ENCODE assay signal across 8 mouse cellular contexts in genomic region chr3:37203984-37204428, GRCm38 (mm10). TPM values are rescaled to one million over a fixed set of nuclear protein-coding genes. Genes with fewer than 3 reads are reported as not detected.
DNase-seq lines count a peak whose midpoint lies in the region; ATAC-seq and TF ChIP-seq lines count a peak whose summit lies in the region.

No protein-coding gene starts in this region.

- no peak overlapping the region for H3K27ac ChIP-seq in CH12.LX (ENCODE audit: insufficient read depth, low read depth)
- H3K27ac ChIP-seq in forebrain, embryonic 11.5 days (ENCODE audit: low read depth, low read length), result no peak overlapping the region
- no peak overlapping the region for H3K27ac ChIP-seq in heart, embryonic 16.5 days (ENCODE audit: low read length)
- no peak overlapping the region for H3K27ac ChIP-seq in liver, embryonic 15.5 days (replicated peaks)
- no peak overlapping the region for H3K27ac ChIP-seq in neural tube, embryonic 12.5 days

- TF ChIP-seq RAD21 in CH12.LX (IDR thresholded peaks at IDR 0.05; ENCODE audit: low read depth, low read length), result peak; percentile 90

- 2% methylated on average over 11 of the region's 11 CpGs for WGBS in forebrain, embryonic 11.5 days
- under 1% methylated on average over 11 of the region's 11 CpGs for WGBS in heart, embryonic 16.5 days
- 1% methylated on average over 11 of the region's 11 CpGs for WGBS in liver, embryonic 15.5 days (ENCODE audit: insufficient replicate concordance)
- under 1% methylated on average over 11 of the region's 11 CpGs for WGBS in neural tube, embryonic 12.5 days

- TF ChIP-seq CTCF in CH12.LX (conservative IDR thresholded peaks at IDR 0.05 in 1 of 2, IDR thresholded peaks at IDR 0.05 in 1 of 2; ENCODE audit: low read depth in 2 of 2, low read length in 2 of 2), result peak; percentile 76 to 91

- H3K79me2 ChIP-seq in CH12.LX (replicated peaks; ENCODE audit: control insufficient read depth, extremely low read depth, insufficient read depth, poor library complexity, severe bottlenecking), result no peaks in the 10 kb centered on the region

- peak overlapping the region; percentile 27 for H3K9ac ChIP-seq in CH12.LX (ENCODE audit: insufficient read depth, low read depth)
- peak overlapping the region; percentile 70 for H3K9ac ChIP-seq in forebrain, embryonic 11.5 days (ENCODE audit: low read length)
- H3K9ac ChIP-seq in heart, embryonic 16.5 days (ENCODE audit: low read length), result peak overlapping the region; percentile 82
- H3K9ac ChIP-seq in liver, embryonic 15.5 days, result peak overlapping the region; percentile 50
- H3K9ac ChIP-seq in neural tube, embryonic 12.5 days, result peak overlapping the region; percentile 58

- ATAC-seq in forebrain, embryonic 11.5 days (replicated peaks; ENCODE audit: low FRiP score), result peak; percentile 78
- ATAC-seq in heart, embryonic 16.5 days (replicated peaks; ENCODE audit: extremely low read depth, insufficient read depth, low FRiP score), result peak; percentile 50
- ATAC-seq in liver, embryonic 15.5 days (ENCODE audit: insufficient read depth), result peak; percentile 30; the same call in 1 of the 2 replicates
- peak; percentile 75 for ATAC-seq in neural tube, embryonic 12.5 days (ENCODE audit: low FRiP score, low read depth)

- H3K4me1 ChIP-seq in CH12.LX (ENCODE audit: control insufficient read depth in 1 of 2, insufficient read depth in 2 of 2), result 0 out of 4 replicates have a peak, but pooled peaks cover 0 to 2% of the 10 kb centered on the region in 2 experiments
- H3K4me1 ChIP-seq in forebrain, embryonic 11.5 days (replicated peaks; ENCODE audit: control insufficient read depth, insufficient read depth, low read length), result no peaks in the 10 kb centered on the region
- no peaks in the 10 kb centered on the region; the same call in 1 of the 2 replicates for H3K4me1 ChIP-seq in heart, embryonic 16.5 days (ENCODE audit: control insufficient read depth, insufficient read depth, low read length)
- peaks cover 13% of the 10 kb centered on the region; the same call in 1 of the 2 replicates for H3K4me1 ChIP-seq in liver, embryonic 15.5 days (replicated peaks)
- no peaks in the 10 kb centered on the region for H3K4me1 ChIP-seq in neural tube, embryonic 12.5 days

- H3K4me3 ChIP-seq in CH12.LX (replicated peaks in 1 of 3; ENCODE audit: low read depth in 2 of 3, low read length in 2 of 3, poor library complexity in 1 of 3), result peak overlapping the region; percentile 46 to 63 (median 57)
- peak overlapping the region; percentile 39 for H3K4me3 ChIP-seq in forebrain, embryonic 11.5 days (ENCODE audit: low read depth, low read length)
- H3K4me3 ChIP-seq in heart, embryonic 16.5 days (ENCODE audit: low read length), result peak overlapping the region; percentile 70
- H3K4me3 ChIP-seq in liver, embryonic 15.5 days (replicated peaks), result peak overlapping the region; percentile 60
- peak overlapping the region; percentile 47 for H3K4me3 ChIP-seq in neural tube, embryonic 12.5 days

- 0 out of 2 replicates have a peak, but pooled peaks have one; percentile 11 for TF ChIP-seq EP300 in CH12.LX (IDR thresholded peaks at IDR 0.05; ENCODE audit: low read length)

- peak; percentile 93 for DNase-seq in CH12.LX (ENCODE audit: extremely low read depth)
- peak; percentile 85 for DNase-seq in c-Kit-positive CD71-positive TER-119-negative erythroid progenitor cells, embryonic 14.5 days (ENCODE audit: low read depth)
- DNase-seq in forebrain, embryonic 11.5 days (ENCODE audit: low spot score), result peak; percentile 81
- peak; percentile 80 to 87 for DNase-seq in kidney, postnatal 36 days
- DNase-seq in telencephalon, adult 2 months (ENCODE audit: low read depth, low spot score), result peak; percentile 74

- 0 out of 2 replicates have a peak, but pooled peaks have one; percentile 36 for TF ChIP-seq POLR2A in CH12.LX (IDR thresholded peaks at IDR 0.05; ENCODE audit: low read depth, low read length)

- in situ Hi-C loops in CH12.LX (cut with MboI; ENCODE audit: low pct_ligation_motif_present, low pct_unique_long_range_greater_than_20kb, low sequenced_read_pairs), result loop anchor here (5.0 to 10.0 kb wide), 2 partner anchors 122 to 559 kb away; no protein-coding TSS in a partner anchor

- dilution Hi-C loops in CH12.LX (cut with MboI; ENCODE audit: extremely low pct_ligation_motif_present, extremely low pct_unique_long_range_greater_than_20kb, low sequenced_read_pairs), result no loop called here

- H3K9me3 ChIP-seq in CH12.LX (replicated peaks; ENCODE audit: low read length), result no peaks in the 10 kb centered on the region
- H3K9me3 ChIP-seq in forebrain, embryonic 11.5 days (ENCODE audit: control insufficient read depth, low read length), result no peaks in the 10 kb centered on the region
- H3K9me3 ChIP-seq in heart, embryonic 16.5 days (replicated peaks; ENCODE audit: control insufficient read depth, low read length), result no peaks in the 10 kb centered on the region
- H3K9me3 ChIP-seq in liver, embryonic 15.5 days (replicated peaks), result no peaks in the 10 kb centered on the region
- no peaks in the 10 kb centered on the region for H3K9me3 ChIP-seq in neural tube, embryonic 12.5 days

- no peaks in the 10 kb centered on the region for H3K27me3 ChIP-seq in CH12.LX (replicated peaks)
- no peaks in the 10 kb centered on the region for H3K27me3 ChIP-seq in forebrain, embryonic 11.5 days (ENCODE audit: control insufficient read depth, insufficient read depth, low read length)
- no peaks in the 10 kb centered on the region for H3K27me3 ChIP-seq in heart, embryonic 16.5 days (ENCODE audit: control insufficient read depth, insufficient read depth, low read length)
- 0 out of 2 replicates have a peak, but pooled peaks cover 5% of the 10 kb centered on the region for H3K27me3 ChIP-seq in liver, embryonic 15.5 days
- H3K27me3 ChIP-seq in neural tube, embryonic 12.5 days (replicated peaks), result no peaks in the 10 kb centered on the region

- peak overlapping the region; percentile 90 for H3K4me2 ChIP-seq in CH12.LX (ENCODE audit: insufficient read depth, low read depth, poor library complexity, severe bottlenecking)
- H3K4me2 ChIP-seq in forebrain, embryonic 11.5 days (ENCODE audit: low read depth, low read length, severe bottlenecking), result peak overlapping the region; percentile 93
- peak overlapping the region; percentile 96 for H3K4me2 ChIP-seq in heart, embryonic 16.5 days (ENCODE audit: low read depth, low read length)
- H3K4me2 ChIP-seq in liver, embryonic 15.5 days, result peak overlapping the region; percentile 80
- H3K4me2 ChIP-seq in neural tube, embryonic 12.5 days (replicated peaks), result peak overlapping the region; percentile 77

- no peaks in the 10 kb centered on the region for H3K36me3 ChIP-seq in CH12.LX (replicated peaks in 1 of 2; ENCODE audit: control insufficient read depth in 1 of 2, insufficient read depth in 1 of 2, low read length in 1 of 2)
- no peaks in the 10 kb centered on the region for H3K36me3 ChIP-seq in forebrain, embryonic 11.5 days (ENCODE audit: control insufficient read depth, insufficient read depth, low read length)
- no peaks in the 10 kb centered on the region for H3K36me3 ChIP-seq in heart, embryonic 16.5 days (ENCODE audit: control insufficient read depth, insufficient read depth)
- no peaks in the 10 kb centered on the region for H3K36me3 ChIP-seq in liver, embryonic 15.5 days (replicated peaks)
- no peaks in the 10 kb centered on the region for H3K36me3 ChIP-seq in neural tube, embryonic 12.5 days

TF ChIP-seq in CH12.LX, 34 proteins besides CTCF, POLR2A, EP300 and RAD21 (continues in another document):
- no peak; the same call in 1 of the 2 replicates for TF ChIP-seq MAX (IDR thresholded peaks at IDR 0.05; ENCODE audit: low read length)
- no peak for TF ChIP-seq ZNF384 (IDR thresholded peaks at IDR 0.05; ENCODE audit: low read depth, low read length)
- TF ChIP-seq ZKSCAN1 (IDR thresholded peaks at IDR 0.05; ENCODE audit: borderline replicate concordance, low read depth, low read length), result no peak
- TF ChIP-seq SMC3 (IDR thresholded peaks at IDR 0.05; ENCODE audit: low read depth, low read length), result peak; percentile 86
- TF ChIP-seq JUND (conservative IDR thresholded peaks at IDR 0.05; ENCODE audit: low read depth, low read length), result 0 out of 2 replicates have a peak, but pooled peaks have one; percentile 8
- TF ChIP-seq CHD1 (IDR thresholded peaks at IDR 0.05; ENCODE audit: low read depth, low read length), result no peak
- no peak for TF ChIP-seq MAFK (IDR thresholded peaks at IDR 0.05; ENCODE audit: insufficient replicate concordance, low read length)
- no peak; the same call in 1 of the 2 replicates for TF ChIP-seq NELFE (IDR thresholded peaks at IDR 0.05; ENCODE audit: low read depth, low read length)
- 0 out of 2 replicates have a peak, but pooled peaks have one; percentile 24 for TF ChIP-seq ZC3H11A (IDR thresholded peaks at IDR 0.05; ENCODE audit: low read depth, low read length)
- TF ChIP-seq GABPA (IDR thresholded peaks at IDR 0.05; ENCODE audit: insufficient replicate concordance, low read depth, low read length), result no peak
- TF ChIP-seq NRF1 (IDR thresholded peaks at IDR 0.05; ENCODE audit: low read depth, low read length), result no peak
- TF ChIP-seq MEF2A (IDR thresholded peaks at IDR 0.05; ENCODE audit: borderline replicate concordance, low read depth, low read length), result no peak
- TF ChIP-seq MAZ (IDR thresholded peaks at IDR 0.05; ENCODE audit: low read depth, low read length), result no peak
- TF ChIP-seq KAT2A (IDR thresholded peaks at IDR 0.05; ENCODE audit: insufficient replicate concordance, low read length), result no peak
- no peak for TF ChIP-seq CHD2 (IDR thresholded peaks at IDR 0.05; ENCODE audit: low read length)
- no peak for TF ChIP-seq IRF4 (IDR thresholded peaks at IDR 0.05; ENCODE audit: low read depth, low read length)
- TF ChIP-seq SIN3A (IDR thresholded peaks at IDR 0.05; ENCODE audit: low read length), result peak; percentile 13
- no peak for TF ChIP-seq ZMIZ1 (IDR thresholded peaks at IDR 0.05; ENCODE audit: low read depth, low read length)
- TF ChIP-seq ELF1 (IDR thresholded peaks at IDR 0.05; ENCODE audit: low read depth, low read length), result peak; percentile 77
- TF ChIP-seq TBP (conservative IDR thresholded peaks at IDR 0.05; ENCODE audit: low read depth, low read length), result 0 out of 2 replicates have a peak, but pooled peaks have one; percentile 41
- TF ChIP-seq JUN (IDR thresholded peaks at IDR 0.05; ENCODE audit: insufficient read depth, low read depth, low read length), result no peak
- TF ChIP-seq ETS1 (conservative IDR thresholded peaks at IDR 0.05; ENCODE audit: low read depth, low read length), result no peak

RNA-seq across cellular contexts. Expression of gene Il21, which starts 28.4 kb away (rescaled TPM):
- not detected in 2 replicates for total RNA-seq in CH12.LX (2012; rRNA removed)
- not detected in 2 replicates for total RNA-seq in CH12.LX (2014; rRNA removed)
- polyA plus RNA-seq in CH12.LX (2012; ENCODE audit: insufficient read length, low read depth), result not detected in 2 replicates
- not detected in 2 replicates for polyA plus RNA-seq in forebrain, embryonic 11.5 days (2014; fragmentation: Nextera tagmentation; extraction: Ambion mirVana)
- polyA plus RNA-seq in heart, embryonic 16.5 days (2015; fragmentation: Nextera tagmentation; extraction: Ambion mirVana), result not detected in 2 replicates
- not detected in 2 replicates for polyA plus RNA-seq in liver, embryonic 15.5 days (2015; fragmentation: Nextera tagmentation; extraction: Ambion mirVana)
- not detected in 2 replicates for polyA plus RNA-seq in neural tube, embryonic 12.5 days (2016; fragmentation: Nextera tagmentation; extraction: Ambion mirVana)

Comparison
In these comparisons a context has a peak if more than half of its experiments do, and no peak if none do; other contexts are left out.
1. H3K9ac ChIP-seq: peak in every context shown above with its lines; median percentile 82 in heart, embryonic 16.5 days; 70 in forebrain, embryonic 11.5 days; 58 in neural tube, embryonic 12.5 days; 50 in liver, embryonic 15.5 days; 27 in CH12.LX.